Mouse (Mus musculus) erythroblast, embryonic 14.5 days (primary cell): ENCODE measurements around the gene Mrpl33.

ENCODE experiments used
- GATA1 ChIP-seq: IDR thresholded peaks from 2 replicates; pipeline ENCODE4 v1.6.1; 2012; ENCODE audit warnings: low read length, inconsistent platforms, mixed read lengths
- TAL1 ChIP-seq: IDR thresholded peaks from 3 replicates; pipeline ENCODE4 v1.6.1; 2012; ENCODE audit warnings: low read length, inconsistent platforms, mixed read lengths

DNA sequence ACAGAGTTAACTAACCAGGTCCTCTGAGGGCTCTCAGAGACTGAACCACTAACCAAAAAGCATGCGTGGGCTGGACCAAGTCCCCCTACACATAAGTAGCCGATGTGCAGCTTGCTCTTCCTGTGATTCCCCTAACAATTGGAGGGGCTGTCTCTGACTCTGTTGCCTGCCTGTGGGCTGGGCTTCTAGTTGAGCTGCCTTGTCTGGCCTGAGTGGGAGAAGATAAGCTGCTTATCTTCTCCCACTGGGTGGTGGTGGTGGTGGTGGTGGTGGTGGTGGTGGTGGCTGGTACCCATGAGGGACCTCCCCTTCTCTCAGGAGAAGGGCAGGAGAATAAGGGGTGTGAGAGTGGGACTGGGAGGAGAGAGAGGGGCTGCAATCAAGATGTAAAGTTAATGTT, 89.3 kb downstream of the Mrpl33 start:
- TF ChIP-seq TAL1 (peak; percentile 63), GATA1 (peak; percentile 74)
